Mouse (Mus musculus): Measurements from ENCODE around the gene Nostrin. TPM values are rescaled to one million over a fixed set of nuclear protein-coding genes. Genes with fewer than 3 reads are reported as not detected.

The Nostrin gene
- polyA plus RNA-seq, 1 experiment from 2014 or later: 4.5 TPM

DNA sequence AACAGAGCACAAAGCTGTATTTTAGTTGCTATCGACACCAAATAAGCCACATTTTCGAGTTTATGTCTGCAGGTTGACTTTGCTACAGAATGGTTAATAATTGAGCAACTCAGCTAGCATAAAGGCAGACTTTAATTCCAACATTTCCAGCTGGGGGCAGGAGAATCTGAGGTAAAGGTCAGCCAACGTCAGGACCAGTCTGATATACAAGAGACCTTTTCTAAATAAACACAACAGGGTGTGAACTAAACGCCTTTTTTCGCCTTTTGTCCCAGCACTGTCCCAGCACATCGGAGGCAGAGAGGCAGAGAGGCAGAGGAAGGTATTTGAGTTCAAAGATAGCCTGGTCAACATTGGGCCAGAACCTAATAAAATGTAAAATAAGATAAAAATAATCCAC is 69.6 kb downstream of the Nostrin start:
- 19% methylated on average over 6 of the region's 6 CpGs for WGBS
- peak overlapping the region; percentile 67 for H3K4me2 ChIP-seq
- H3K4me3 ChIP-seq: peak overlapping the region; percentile 94
- peak overlapping the region; percentile 86 for H3K9ac ChIP-seq
- peaks cover 12% of the 10 kb centered on the region for H3K4me1 ChIP-seq (replicated peaks)
- no peaks in the 10 kb centered on the region for H3K9me3 ChIP-seq (replicated peaks)
- ATAC-seq (replicated peaks; ENCODE audit: insufficient number of reproducible peaks, insufficient read depth, low FRiP score, low read depth): no peak
- H3K27me3 ChIP-seq: no peaks in the 10 kb centered on the region
- 0 out of 2 replicates have a peak overlapping the region, but pooled peaks have one; percentile 82 for H3K27ac ChIP-seq
- peaks cover 17% of the 10 kb centered on the region for H3K36me3 ChIP-seq

- Histone ChIP-seq H3K9ac (peak within 1 kb of the TSS; percentile 86), H3K27ac (peak within 1 kb of the TSS; percentile 82), H3K36me3 (peaks cover 16% of the 10 kb centered on the region), H3K27me3 (no peaks in the 10 kb centered on the region), H3K4me3 (peak within 1 kb of the TSS; percentile 94), H3K4me2 (peak within 1 kb of the TSS; percentile 67), H3K9me3 (replicated peaks) (no peaks in the 10 kb centered on the region), H3K4me1 (replicated peaks) (peaks cover 12% of the 10 kb centered on the region)
- under 1% methylated on average over 46 of the region's 46 CpGs for WGBS
- peak; percentile 99 for ATAC-seq (replicated peaks; ENCODE audit: insufficient number of reproducible peaks, insufficient read depth, low FRiP score, low read depth)
Observed at GRCm38 (mm10) chr2:69205791-69206351, 70.3 kb downstream of the Nostrin start, which contains the start of gene Spc25. TSS of gene Spc25 (minus strand) at chr2:69206194.

DNA sequence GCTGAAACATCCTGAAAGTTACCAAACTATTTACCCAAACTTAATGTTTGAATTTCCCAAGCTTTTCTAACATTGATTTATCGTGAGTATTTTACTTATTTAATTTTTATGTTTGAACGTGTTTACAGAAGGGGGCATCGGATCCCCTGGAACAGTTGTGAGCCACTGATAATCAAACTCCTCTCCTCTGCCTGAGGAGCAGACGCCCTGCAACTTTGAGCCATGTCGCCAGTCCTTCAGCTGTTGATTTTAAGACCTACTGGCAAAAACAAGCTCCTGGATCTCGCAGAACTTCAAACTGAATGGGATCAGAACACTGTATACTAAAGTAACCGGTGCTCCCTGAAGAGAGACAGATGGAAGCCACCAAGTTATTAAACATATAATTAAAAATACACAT is 70.9 kb downstream of the Nostrin start:
- Histone ChIP-seq H3K27me3 (no peaks in the 10 kb centered on the region), H3K4me3 (peak overlapping the region; percentile 94), H3K4me1 (replicated peaks) (peaks cover 12% of the 10 kb centered on the region), H3K27ac (no peak overlapping the region), H3K4me2 (peak overlapping the region; percentile 67), H3K9ac (no peak overlapping the region), H3K36me3 (peaks cover 10% of the 10 kb centered on the region), H3K9me3 (replicated peaks) (no peaks in the 10 kb centered on the region)
- WGBS: 18% methylated on average over 7 of the region's 7 CpGs
- ATAC-seq (replicated peaks; ENCODE audit: insufficient number of reproducible peaks, insufficient read depth, low FRiP score, low read depth): no peak

GRCm38 (mm10) chr2:69209684-69210083 is 74.1 kb downstream of the Nostrin start:
- Histone ChIP-seq H3K36me3 (no peaks in the 10 kb centered on the region), H3K4me1 (replicated peaks) (peaks cover 9% of the 10 kb centered on the region; the same call in 1 of the 2 replicates), H3K9ac (no peak overlapping the region), H3K27ac (no peak overlapping the region), H3K4me3 (no peak overlapping the region), H3K4me2 (no peak overlapping the region), H3K9me3 (replicated peaks) (no peaks in the 10 kb centered on the region), H3K27me3 (no peaks in the 10 kb centered on the region)
- 74% methylated on average over 3 of the region's 3 CpGs for WGBS
- ATAC-seq (replicated peaks; ENCODE audit: insufficient number of reproducible peaks, insufficient read depth, low FRiP score, low read depth): no peak

DNA sequence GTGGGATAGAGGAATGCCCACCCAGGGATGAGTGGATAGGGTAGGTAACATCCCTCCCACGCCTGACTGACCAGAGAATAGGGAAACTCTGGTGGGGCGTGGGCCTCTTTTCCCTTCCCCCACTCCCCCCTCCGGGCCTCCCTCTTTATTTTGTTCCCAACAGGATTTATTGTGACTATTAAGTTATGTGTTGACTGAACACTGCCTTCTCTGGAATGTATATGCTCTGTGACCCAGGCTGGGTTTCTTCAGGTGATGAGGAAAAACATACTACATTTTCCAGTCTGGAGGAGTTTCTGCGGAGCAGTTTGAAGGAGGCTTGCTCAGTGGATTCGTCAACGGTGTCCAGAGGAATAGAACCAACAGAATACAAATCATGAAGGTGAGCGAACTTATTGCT is 75.2 kb downstream of the Nostrin start, which contains the start of gene G6pc2:
Gene G6pc2 (plus strand): TSS at position 301 of the 400 bp plus-strand sequence.
- Histone ChIP-seq H3K4me1 (replicated peaks) (peaks cover 2% of the 10 kb centered on the region; the same call in 1 of the 2 replicates), H3K36me3 (no peaks in the 10 kb centered on the region), H3K27me3 (no peaks in the 10 kb centered on the region), H3K27ac (no peak within 1 kb of the TSS), H3K4me2 (no peak within 1 kb of the TSS), H3K4me3 (no peak within 1 kb of the TSS), H3K9me3 (replicated peaks) (no peaks in the 10 kb centered on the region), H3K9ac (no peak within 1 kb of the TSS)
- ATAC-seq (replicated peaks; ENCODE audit: insufficient number of reproducible peaks, insufficient read depth, low FRiP score, low read depth): no peak
- 73% methylated on average over 7 of the region's 7 CpGs for WGBS

- H3K4me1 ChIP-seq (replicated peaks): no peaks in the 10 kb centered on the region
- 69% methylated on average over 10 of the region's 10 CpGs for WGBS
- no peak overlapping the region for H3K27ac ChIP-seq
- ATAC-seq (replicated peaks; ENCODE audit: insufficient number of reproducible peaks, insufficient read depth, low FRiP score, low read depth): no peak
- H3K9ac ChIP-seq: no peak overlapping the region
- H3K4me3 ChIP-seq: no peak overlapping the region
- no peaks in the 10 kb centered on the region for H3K36me3 ChIP-seq
- H3K9me3 ChIP-seq (replicated peaks): no peaks in the 10 kb centered on the region
- no peak overlapping the region for H3K4me2 ChIP-seq
- H3K27me3 ChIP-seq: no peaks in the 10 kb centered on the region
Observed at GRCm38 (mm10) chr2:69212652-69213051, 77.1 kb downstream of the Nostrin start.

GRCm38 (mm10) chr2:69215242-69215641 is 79.6 kb downstream of the Nostrin start:
- H3K4me3 ChIP-seq: no peak overlapping the region
- ATAC-seq (replicated peaks; ENCODE audit: insufficient number of reproducible peaks, insufficient read depth, low FRiP score, low read depth): no peak
- H3K4me1 ChIP-seq (replicated peaks): no peaks in the 10 kb centered on the region
- no peak overlapping the region for H3K27ac ChIP-seq
- no peak overlapping the region for H3K9ac ChIP-seq
- H3K27me3 ChIP-seq: no peaks in the 10 kb centered on the region
- no peaks in the 10 kb centered on the region for H3K36me3 ChIP-seq
- H3K9me3 ChIP-seq (replicated peaks): no peaks in the 10 kb centered on the region
- 70% methylated on average over 7 of the region's 7 CpGs for WGBS
- no peak overlapping the region for H3K4me2 ChIP-seq

DNA sequence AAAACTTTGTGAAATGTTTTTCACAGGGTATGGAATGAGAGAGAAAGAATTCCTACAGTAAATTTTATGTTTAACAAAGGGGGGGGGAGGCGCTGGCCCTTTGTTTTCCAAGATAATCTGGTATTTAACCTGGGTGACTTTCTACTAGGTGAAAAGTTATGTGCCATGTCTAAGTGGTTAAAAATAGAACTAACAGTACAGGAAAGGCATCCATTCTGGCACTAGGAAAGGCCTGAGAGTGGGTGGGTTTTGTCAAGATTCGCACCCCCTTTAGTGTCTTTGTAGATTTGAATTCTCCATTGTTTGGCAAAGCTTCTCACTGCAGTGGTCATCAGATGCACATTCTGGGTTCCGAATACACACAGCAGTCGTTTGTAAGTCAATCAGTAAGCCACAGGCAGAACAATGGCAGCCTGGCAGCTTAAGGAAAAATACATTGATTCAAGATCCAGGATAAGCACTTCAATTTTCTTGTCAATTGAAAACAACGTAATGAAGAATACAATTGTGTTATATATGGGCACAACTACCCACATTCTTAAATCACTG is 86.3 kb downstream of the Nostrin start:
- no peaks in the 10 kb centered on the region for H3K9me3 ChIP-seq (replicated peaks)
- no peaks in the 10 kb centered on the region for H3K27me3 ChIP-seq
- H3K27ac ChIP-seq: no peak overlapping the region
- H3K4me1 ChIP-seq (replicated peaks): no peaks in the 10 kb centered on the region
- 53% methylated on average over 5 of the region's 5 CpGs for WGBS
- no peak overlapping the region for H3K9ac ChIP-seq
- no peak for ATAC-seq (replicated peaks; ENCODE audit: insufficient number of reproducible peaks, insufficient read depth, low FRiP score, low read depth)
- no peak overlapping the region for H3K4me3 ChIP-seq
- H3K4me2 ChIP-seq: no peak overlapping the region
- H3K36me3 ChIP-seq: no peaks in the 10 kb centered on the region

- no peaks in the 10 kb centered on the region for H3K27me3 ChIP-seq
- no peaks in the 10 kb centered on the region for H3K36me3 ChIP-seq
- no peak overlapping the region for H3K4me2 ChIP-seq
- no peaks in the 10 kb centered on the region for H3K9me3 ChIP-seq (replicated peaks)
- no peaks in the 10 kb centered on the region for H3K4me1 ChIP-seq (replicated peaks)
- H3K4me3 ChIP-seq: no peak overlapping the region
- H3K9ac ChIP-seq: no peak overlapping the region
- 86% methylated on average over 10 of the region's 10 CpGs for WGBS
- ATAC-seq (replicated peaks; ENCODE audit: insufficient number of reproducible peaks, insufficient read depth, low FRiP score, low read depth): no peak
- no peak overlapping the region for H3K27ac ChIP-seq
Observed at GRCm38 (mm10) chr2:69222815-69223214, 87.2 kb downstream of the Nostrin start.

GRCm38 (mm10) chr2:69224724-69225123 is 89.1 kb downstream of the Nostrin start:
- Histone ChIP-seq H3K27me3 (no peaks in the 10 kb centered on the region), H3K9ac (no peak overlapping the region), H3K27ac (no peak overlapping the region), H3K4me2 (no peak overlapping the region), H3K4me1 (replicated peaks) (no peaks in the 10 kb centered on the region), H3K36me3 (no peaks in the 10 kb centered on the region), H3K9me3 (replicated peaks) (no peaks in the 10 kb centered on the region), H3K4me3 (no peak overlapping the region)
- WGBS: 53% methylated on average over 2 of the region's 2 CpGs
- no peak for ATAC-seq (replicated peaks; ENCODE audit: insufficient number of reproducible peaks, insufficient read depth, low FRiP score, low read depth)

GRCm38 (mm10) chr2:69226876-69227275 is 91.3 kb downstream of the Nostrin start:
- Histone ChIP-seq H3K4me2 (no peak overlapping the region), H3K9me3 (replicated peaks) (no peaks in the 10 kb centered on the region), H3K4me1 (replicated peaks) (no peaks in the 10 kb centered on the region), H3K4me3 (no peak overlapping the region), H3K27ac (no peak overlapping the region), H3K9ac (no peak overlapping the region), H3K27me3 (no peaks in the 10 kb centered on the region), H3K36me3 (no peaks in the 10 kb centered on the region)
- ATAC-seq (replicated peaks; ENCODE audit: insufficient number of reproducible peaks, insufficient read depth, low FRiP score, low read depth): no peak
- WGBS: 85% methylated on average over 9 of the region's 9 CpGs

DNA sequence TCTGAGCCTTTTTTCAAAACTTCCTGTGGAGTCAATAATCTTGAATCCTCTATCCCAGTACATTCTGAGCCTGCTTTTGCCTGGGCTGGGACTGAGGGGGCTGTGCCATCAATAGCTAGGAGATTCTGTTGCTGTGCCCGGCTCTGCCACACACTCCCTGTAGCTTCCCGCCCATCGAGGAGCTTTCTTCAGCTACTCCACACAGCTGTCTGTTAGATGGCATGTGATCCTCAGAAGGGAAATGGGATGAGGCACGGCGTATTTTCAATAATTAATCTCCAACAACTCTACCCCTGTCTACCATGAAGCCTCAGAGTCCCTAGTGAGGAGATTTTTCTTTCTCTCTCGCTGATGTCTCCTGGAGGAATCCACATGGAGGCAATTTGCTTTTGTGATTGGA is 93.0 kb downstream of the Nostrin start:
- no peak overlapping the region for H3K4me3 ChIP-seq
- ATAC-seq (replicated peaks; ENCODE audit: insufficient number of reproducible peaks, insufficient read depth, low FRiP score, low read depth): no peak
- no peak overlapping the region for H3K4me2 ChIP-seq
- no peak overlapping the region for H3K27ac ChIP-seq
- H3K4me1 ChIP-seq (replicated peaks): no peaks in the 10 kb centered on the region
- 82% methylated on average over 6 of the region's 6 CpGs for WGBS
- no peaks in the 10 kb centered on the region for H3K27me3 ChIP-seq
- H3K36me3 ChIP-seq: no peaks in the 10 kb centered on the region
- H3K9ac ChIP-seq: no peak overlapping the region
- no peaks in the 10 kb centered on the region for H3K9me3 ChIP-seq (replicated peaks)
